Mouse (Mus musculus) lung, adult 2 months (tissue): ENCODE results near the gene Tnk1. TPM values are rescaled to one million over a fixed set of nuclear protein-coding genes. Genes with fewer than 3 reads are reported as not detected.
"Not testable (repeated sequence)": the region's sequence is repeated elsewhere in the genome, so short reads cannot be mapped to it uniquely, and the experiment has no call there.

Source experiments
- DNase-seq: peaks from one replicate; pipeline ENCODE4 v3.0.0; 2022
- H3K4me1 ChIP-seq: fragments of 200-500 bp; 2 replicates; pipeline ENCODE4 v1.6.1; 2011; ENCODE audit warnings: low read length; ENCODE audit not compliant: control insufficient read depth, insufficient read depth
- H3K4me3 ChIP-seq: fragments of 200-500 bp; replicated peaks from 2 replicates; pipeline ENCODE3; 2011; ENCODE audit warnings: low read depth, mild to moderate bottlenecking, control low read depth, low read length; ENCODE audit errors: extremely low read depth
- CTCF ChIP-seq: fragments of 200-500 bp; IDR thresholded peaks from 2 replicates; pipeline ENCODE4 v1.5.1; 2011; ENCODE audit warnings: mild to moderate bottlenecking, low read length, control low read depth; ENCODE audit not compliant: insufficient read depth
- POLR2A ChIP-seq: fragments of 200-500 bp; IDR thresholded peaks from 2 replicates; pipeline ENCODE4 v1.6.1; 2011; ENCODE audit warnings: low read depth, mild to moderate bottlenecking, control low read depth, low read length, borderline replicate concordance; ENCODE audit errors: extremely low read depth
- WGBS: fragments of 180-500 bp; shearing (Covaris S2); methylation state at CpG from one replicate; pipeline ENCODE4 v1.1.7; 2018; 5-methylcytosine and 5-hydroxymethylcytosine counted together
- polyA plus RNA-seq: library from polyadenylated mRNA; depleted of rRNA; stranded (reverse); fragments of >200 nt; gene quantifications from 2 replicates; pipeline ENCODE4 v1.2.3, GENCODE M21; 2012

The Tnk1 gene
- polyA plus RNA-seq, 1 experiment = 17.4 TPM

DNA sequence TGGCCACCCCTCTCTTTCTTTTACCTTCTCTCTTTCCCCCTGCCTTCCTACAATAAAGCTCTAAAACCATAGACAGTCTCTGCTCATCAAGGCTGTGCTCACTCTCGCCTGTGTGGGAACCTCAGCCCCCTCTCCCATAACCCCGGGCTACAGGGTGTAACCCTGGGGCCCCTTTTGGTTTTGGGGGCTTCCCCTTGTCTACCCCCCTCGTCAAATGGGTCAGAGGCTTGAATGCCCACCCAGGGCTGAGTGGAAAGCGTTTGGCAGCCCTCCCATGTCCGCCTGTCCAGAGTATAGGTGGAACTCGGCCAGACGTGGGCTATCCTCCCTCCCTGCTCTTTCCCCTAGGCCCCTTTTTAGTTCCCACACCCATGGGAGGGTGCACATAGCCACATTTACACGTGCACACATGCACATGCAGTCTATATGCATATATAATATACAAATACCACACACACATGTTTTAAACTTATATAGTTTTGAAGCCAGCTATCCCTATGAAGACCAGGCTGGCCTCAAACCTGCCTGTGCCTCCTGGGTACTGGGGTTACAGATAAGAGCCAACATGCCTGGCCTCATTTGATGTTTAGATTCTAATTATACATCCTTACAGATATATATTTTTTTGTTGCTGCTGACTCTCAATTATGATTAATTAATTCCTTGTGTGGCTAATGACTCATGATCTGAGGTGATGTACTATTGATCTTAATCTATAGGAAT is 5.8 kb upstream of the Tnk1 start:
- DNase-seq = no peak
- WGBS = 48% methylated on average over 8 of the region's 8 CpGs
- Histone ChIP-seq H3K4me1 (no peaks in the 10 kb centered on the region; the same call in 1 of the 2 replicates), H3K4me3 (no peak overlapping the region)
- TF ChIP-seq CTCF = no peak
- TF ChIP-seq POLR2A = no peak

DNA sequence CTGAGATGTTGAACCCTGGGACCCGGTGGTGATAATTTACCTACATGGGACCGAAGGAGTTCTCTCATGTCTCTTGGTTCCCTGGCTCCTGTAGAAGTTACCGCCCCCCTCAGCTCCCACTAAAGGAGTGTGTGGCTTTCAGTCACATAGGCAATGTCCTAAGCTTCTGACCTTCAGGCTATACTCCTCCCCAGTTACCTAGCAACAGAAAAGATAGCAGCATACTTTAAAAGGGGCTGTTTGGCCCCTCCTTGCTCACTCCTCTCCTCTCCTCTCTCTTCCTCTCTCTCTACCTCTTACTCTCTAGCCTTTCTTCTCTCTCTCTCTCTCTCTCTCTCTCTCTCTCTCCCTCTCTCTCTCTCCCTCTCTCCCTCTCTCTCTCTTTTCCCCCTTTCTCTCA is 5.2 kb upstream of the Tnk1 start:
- WGBS = 68% methylated on average over 3 of the region's 3 CpGs
- H3K4me3 ChIP-seq, H3K4me1 ChIP-seq, DNase-seq: not testable (repeated sequence)

DNA sequence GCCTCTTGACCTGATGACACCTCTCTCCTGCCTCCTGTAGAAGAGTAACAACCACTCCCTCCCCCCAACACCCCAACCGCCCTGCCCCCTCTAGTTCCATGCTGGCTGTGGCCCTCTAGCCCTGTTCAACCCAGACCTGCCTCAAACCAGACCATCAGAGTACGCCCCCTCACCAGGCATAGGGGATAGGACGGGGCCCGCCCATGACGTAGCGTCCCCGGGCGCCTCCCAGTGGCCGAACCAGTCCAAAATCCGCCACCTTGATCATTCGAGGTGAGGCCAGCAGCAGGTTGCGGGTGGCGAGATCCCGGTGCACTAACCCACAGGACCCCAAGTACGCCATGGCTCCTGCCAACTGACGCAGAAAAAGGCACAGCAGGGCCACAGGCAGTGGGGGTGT is 3.2 kb downstream of the Tnk1 start:
- no peak for TF ChIP-seq POLR2A
- TF ChIP-seq CTCF = no peak
- Histone ChIP-seq H3K4me1 (peaks cover 12% of the 10 kb centered on the region), H3K4me3 (no peak overlapping the region)
- WGBS = 34% methylated on average over 16 of the region's 16 CpGs
- no peak for DNase-seq

DNA sequence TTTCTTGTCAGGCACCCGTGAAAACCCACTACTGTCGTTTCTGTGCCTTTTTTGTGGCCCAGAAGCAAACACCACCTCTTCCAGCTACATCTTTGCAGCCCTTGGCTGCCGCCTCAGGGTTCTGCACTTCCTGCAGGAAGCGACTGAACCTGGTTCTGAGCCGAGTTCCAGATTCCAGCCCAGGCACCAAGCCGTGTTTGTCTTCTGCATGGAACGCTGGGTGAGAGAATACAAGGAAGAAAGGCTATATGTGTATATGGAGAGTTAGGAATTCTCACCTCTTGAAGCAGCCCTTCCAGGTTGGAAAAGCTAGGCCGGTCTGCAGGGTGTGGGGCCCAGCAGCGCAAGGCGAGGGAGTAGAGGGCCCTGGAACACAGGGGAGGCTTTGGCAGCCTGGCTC is 3.9 kb downstream of the Tnk1 start:
- no peak for DNase-seq
- Histone ChIP-seq H3K4me1 (peaks cover 16% of the 10 kb centered on the region), H3K4me3 (no peak overlapping the region)
- WGBS = 58% methylated on average over 10 of the region's 10 CpGs
- TF ChIP-seq CTCF (no peak), POLR2A (no peak)

DNA sequence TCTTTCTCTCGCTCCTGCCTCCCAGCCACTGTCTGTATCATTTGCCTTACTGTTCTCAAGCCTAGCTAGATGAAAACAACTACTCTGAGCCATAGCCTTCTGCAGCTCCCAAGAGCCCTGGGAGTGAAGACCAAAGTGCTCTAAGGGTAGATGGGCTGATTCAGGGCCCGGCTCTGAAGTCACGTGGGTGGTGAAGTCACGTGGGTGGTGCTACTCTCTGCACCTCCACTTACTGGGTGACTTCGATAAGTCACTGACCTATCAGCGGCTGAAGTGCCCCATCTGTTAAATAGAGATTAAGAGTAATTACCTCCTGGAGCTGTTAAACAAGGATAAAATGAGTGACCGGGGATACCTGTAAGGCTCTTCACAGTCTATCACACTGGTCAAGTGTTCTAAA is 4.5 kb downstream of the Tnk1 start:
- no peak for DNase-seq
- Histone ChIP-seq H3K4me1 (peaks cover 22% of the 10 kb centered on the region), H3K4me3 (no peak overlapping the region)
- 41% methylated on average over 7 of the region's 7 CpGs for WGBS
- no peak for TF ChIP-seq CTCF
- TF ChIP-seq POLR2A = no peak

DNA sequence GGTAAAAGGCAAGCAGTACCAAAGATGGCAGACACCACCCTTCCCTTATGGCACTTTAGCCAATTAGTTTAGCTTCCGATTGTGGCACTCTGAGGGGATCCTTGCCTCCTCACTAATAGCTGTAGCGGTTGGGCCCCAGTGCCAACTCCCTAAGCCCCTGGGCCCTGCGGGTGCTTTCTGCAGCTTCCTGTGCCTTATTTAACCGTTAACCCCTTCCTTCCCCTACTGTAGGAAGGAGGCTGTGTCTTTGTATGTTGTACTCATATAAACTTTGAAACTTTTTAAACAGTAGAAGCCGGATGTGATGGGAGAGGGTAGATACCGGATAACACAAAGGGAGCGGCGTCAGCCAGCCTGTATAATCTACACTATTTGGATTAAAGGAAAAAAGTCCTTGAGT is 7.8 kb downstream of the Tnk1 start:
- no peak overlapping the region for H3K4me3 ChIP-seq
- no peak for TF ChIP-seq CTCF
- TF ChIP-seq POLR2A = no peak
- no peak for DNase-seq
- 47% methylated on average over 8 of the region's 8 CpGs for WGBS
- peaks cover 27% of the 10 kb centered on the region for H3K4me1 ChIP-seq

DNA sequence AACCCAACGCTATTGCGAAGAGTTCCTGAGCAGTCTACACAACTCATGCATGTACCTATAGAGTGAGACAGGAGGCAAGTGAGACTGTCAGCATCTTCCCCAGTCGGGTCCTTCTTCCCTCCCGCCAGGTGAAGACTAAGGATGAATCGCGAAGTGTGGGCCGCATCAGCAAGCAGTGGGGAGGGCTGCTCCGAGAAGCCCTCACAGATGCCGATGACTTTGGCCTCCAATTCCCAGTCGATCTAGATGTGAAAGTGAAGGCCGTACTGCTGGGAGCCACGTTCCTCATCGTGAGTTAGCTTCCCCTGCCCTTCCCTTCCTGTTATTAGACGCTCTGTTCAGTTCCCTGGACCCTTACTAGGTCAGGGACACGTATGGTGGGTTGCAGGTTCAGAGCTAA is 8.6 kb downstream of the Tnk1 start:
- H3K4me3 ChIP-seq = no peak overlapping the region
- no peak for DNase-seq
- TF ChIP-seq CTCF (no peak), POLR2A (no peak)
- peaks cover 26% of the 10 kb centered on the region for H3K4me1 ChIP-seq
- WGBS = 81% methylated on average over 15 of the region's 15 CpGs

DNA sequence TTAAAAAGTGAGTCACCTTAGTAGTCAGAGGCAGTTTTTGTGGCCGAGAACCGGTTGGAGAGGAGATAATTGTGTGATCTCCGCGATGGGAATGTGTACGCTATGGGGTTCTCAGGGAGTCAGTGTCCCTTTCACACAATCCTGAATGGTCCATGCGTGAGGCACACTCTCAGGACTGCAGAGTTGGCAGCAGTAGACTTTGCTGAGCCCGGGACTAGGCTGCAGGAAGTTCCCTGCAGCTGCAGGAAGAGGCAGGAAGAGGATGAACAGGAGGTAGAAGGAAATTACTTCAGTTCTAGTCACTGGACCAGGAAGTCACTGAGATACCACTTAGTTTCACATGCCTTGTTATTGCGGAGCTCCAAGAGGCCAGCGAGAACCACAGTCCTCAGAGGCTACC is 9.4 kb downstream of the Tnk1 start:
- no peak for DNase-seq
- Histone ChIP-seq H3K4me3 (no peak overlapping the region), H3K4me1 (peaks cover 25% of the 10 kb centered on the region)
- WGBS = 53% methylated on average over 9 of the region's 9 CpGs
- TF ChIP-seq CTCF (no peak), POLR2A (no peak)

DNA sequence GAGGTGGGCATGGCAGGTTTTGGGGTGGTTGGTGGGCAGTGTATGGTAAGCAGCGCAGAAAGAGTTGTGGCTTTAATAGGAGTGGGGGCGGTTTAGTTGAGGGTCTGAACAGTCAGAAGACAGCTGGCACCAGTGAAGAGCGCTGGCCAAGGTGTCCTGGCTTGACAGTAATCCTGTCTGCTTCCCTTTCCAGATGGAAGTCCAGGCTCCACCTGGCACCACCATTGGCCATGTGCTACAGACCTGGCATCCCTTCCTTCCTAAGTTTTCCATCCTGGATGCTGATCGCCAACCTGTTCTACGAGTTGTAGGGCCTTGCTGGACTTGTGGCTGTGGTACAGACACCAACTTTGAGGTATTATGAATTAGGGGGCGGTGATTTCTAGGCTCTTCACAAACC is 10.5 kb downstream of the Tnk1 start:
- WGBS = 94% methylated on average over 6 of the region's 6 CpGs
- H3K4me3 ChIP-seq = no peak overlapping the region
- no peak for DNase-seq
- no peak for TF ChIP-seq CTCF
- no peak for TF ChIP-seq POLR2A
- H3K4me1 ChIP-seq = peaks cover 23% of the 10 kb centered on the region

DNA sequence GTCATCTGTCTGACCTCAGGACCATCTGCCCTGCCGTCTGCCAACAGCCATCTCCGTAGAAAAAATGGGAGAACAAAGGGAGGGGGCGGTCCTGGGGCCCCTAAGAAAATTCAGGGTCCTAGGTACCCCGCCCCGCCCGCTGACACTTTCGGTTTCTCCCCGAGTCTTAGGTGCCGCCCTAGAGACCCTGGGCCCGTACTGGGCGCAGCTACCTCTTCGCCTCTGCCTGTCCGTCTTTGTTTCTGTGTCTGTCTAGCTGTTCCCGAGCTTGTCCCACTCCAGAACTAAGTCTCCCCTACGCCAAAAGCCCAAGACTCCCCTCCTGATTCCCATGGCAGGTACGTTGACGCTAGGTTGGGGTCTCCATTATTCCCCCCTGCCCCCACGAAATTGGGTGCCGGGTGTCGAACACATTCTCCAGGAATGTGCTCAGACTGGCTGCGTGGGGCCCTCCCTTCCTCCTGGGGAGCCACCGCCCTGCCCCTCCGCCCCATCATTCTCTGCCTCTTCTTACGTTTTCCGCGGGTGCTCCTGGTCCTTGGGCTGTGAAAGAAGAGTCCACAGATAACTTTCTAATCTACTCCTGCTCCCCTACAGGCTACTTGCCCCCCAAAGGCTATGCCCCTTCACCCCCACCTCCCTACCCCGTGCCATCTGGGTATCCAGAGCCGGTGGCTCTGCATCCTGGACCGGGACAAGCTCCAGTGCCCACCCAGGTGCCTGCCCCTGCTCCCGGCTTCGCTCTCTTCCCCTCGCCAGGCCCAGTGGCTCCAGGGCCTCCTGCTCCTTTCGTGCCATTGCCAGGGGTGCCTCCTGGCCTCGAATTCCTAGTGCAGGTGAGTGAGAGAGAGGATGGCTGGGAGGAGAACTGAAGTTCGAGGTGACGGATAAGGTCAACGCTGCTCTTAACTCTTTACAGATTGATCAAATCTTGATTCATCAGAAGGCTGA is 11.5 kb downstream of the Tnk1 start:
- WGBS = 7% methylated on average over 37 of the region's 37 CpGs
- Histone ChIP-seq H3K4me3 (peak overlapping the region; percentile 88), H3K4me1 (peaks cover 21% of the 10 kb centered on the region)
- peak; percentile 60 for DNase-seq
- TF ChIP-seq CTCF (no peak), POLR2A (no peak; the same call in 1 of the 2 replicates)
